Mouse (Mus musculus): Measurements from ENCODE around the gene Flt1. TPM values are rescaled to one million over a fixed set of nuclear protein-coding genes. Genes with fewer than 3 reads are reported as not detected.
A peak's percentile ranks its signal among the peaks of the same experiment; 100 is the strongest.
"Not testable (repeated sequence)": the region's sequence is repeated elsewhere in the genome, so short reads cannot be mapped to it uniquely, and the experiment has no call there.

The Flt1 gene
- total RNA-seq, 2 experiments from 2014 or later: 25.0 to 34.5 TPM

DNA sequence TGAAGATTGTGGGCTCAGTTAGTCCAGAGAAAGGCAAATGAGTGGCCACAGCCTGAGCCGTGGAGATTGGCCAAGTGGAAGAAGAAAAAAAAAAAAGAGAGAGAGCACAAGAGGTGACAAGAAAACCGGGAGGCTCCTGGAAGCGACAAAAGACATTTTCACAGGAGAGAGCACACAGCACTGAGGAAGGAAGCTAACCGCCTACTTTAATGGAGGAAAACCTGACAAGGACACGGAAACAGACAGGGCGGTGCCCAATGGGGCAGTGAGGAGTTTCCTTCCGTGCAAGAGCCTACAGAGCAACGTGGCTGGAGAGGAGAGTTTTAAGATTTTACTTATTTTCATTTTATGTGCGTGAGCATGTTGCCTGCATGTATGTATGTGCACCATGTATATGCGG lies 107.6 kb downstream of the Flt1 start:
- no peak for DNase-seq (ENCODE audit: extremely low spot score in 1 of 2, low spot score in 1 of 2)

DNA sequence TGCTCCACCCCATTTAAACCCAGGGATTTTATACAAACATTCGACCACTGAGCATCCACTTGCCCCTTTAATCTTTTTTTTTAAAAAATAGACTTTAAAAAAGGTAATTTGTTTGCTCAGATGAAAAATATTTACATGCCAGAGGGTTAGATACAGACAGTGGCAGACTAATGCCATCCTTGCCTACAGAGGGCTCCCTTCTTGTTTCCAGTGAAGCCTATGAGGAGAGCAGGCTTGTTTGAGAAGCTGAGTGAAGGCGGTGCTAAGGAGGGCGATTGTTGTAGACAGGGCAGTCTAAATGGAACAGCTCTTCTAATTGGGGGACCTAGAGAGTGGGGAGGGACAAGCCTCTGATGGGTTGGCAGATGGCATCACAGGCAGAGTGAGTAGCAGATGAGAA lies 109.4 kb downstream of the Flt1 start:
- DNase-seq (ENCODE audit: extremely low spot score in 1 of 2, low spot score in 1 of 2): no peak

DNA sequence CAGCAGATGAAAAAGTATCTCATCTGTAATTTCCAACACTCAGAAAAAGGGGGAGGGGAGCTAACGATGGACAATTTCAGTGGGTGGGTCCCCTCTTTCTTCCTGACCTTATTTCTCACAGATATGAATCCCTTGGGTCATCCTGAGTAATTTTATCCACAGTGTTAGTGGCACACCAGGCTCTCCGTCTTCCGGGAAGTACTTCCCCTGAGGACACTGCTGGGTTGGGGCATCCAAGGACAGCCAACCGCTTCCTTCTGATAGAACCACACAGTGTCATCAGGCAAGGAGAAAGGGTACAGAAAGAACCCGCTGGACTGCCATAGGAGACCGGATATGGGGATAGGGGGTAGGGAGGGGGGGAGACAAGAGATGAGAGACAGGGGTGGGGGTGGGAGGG lies 111.2 kb downstream of the Flt1 start:
- no peak for DNase-seq (ENCODE audit: extremely low spot score in 1 of 2, low spot score in 1 of 2)

- DNase-seq (ENCODE audit: extremely low spot score in 1 of 2, low spot score in 1 of 2): not testable (repeated sequence)
These were observed 114.5 kb downstream of the Flt1 start for GRCm38 (mm10) chr5:147611348-147611747.

GRCm38 (mm10) chr5:147607256-147607975 lies 118.4 kb downstream of the Flt1 start:
- no peak for DNase-seq (ENCODE audit: extremely low spot score in 1 of 2, low spot score in 1 of 2)

DNA sequence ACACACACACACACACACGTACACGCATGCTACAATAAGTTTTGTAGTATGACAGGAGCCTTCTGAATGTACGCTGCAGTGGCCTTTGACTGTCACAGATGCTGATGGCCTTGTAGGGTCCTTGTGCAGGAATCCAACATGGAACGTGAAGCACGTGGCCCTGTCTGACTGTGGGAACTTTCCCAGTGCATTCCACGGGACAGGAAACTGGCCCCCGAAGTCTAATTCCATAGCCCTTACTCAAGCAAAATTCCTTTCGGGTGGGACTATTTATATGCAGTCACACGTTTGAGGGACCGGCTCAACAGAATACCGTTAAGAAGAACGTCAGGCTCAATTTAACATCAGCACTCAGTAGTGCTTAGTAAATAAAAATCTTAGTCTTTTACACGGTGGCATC lies 119.1 kb downstream of the Flt1 start:
- no peak for DNase-seq (ENCODE audit: extremely low spot score in 1 of 2, low spot score in 1 of 2)

- no peak for DNase-seq (ENCODE audit: extremely low spot score in 1 of 2, low spot score in 1 of 2)
These were observed 124.1 kb downstream of the Flt1 start for GRCm38 (mm10) chr5:147601460-147602360.

GRCm38 (mm10) chr5:147597825-147598224 lies 128.0 kb downstream of the Flt1 start:
- DNase-seq (ENCODE audit: extremely low spot score in 1 of 2, low spot score in 1 of 2): no peak

- no peak for DNase-seq (ENCODE audit: extremely low spot score in 1 of 2, low spot score in 1 of 2)
These were observed 136.0 kb downstream of the Flt1 start for GRCm38 (mm10) chr5:147589814-147590213.

GRCm38 (mm10) chr5:147585070-147585469 lies 140.7 kb downstream of the Flt1 start:
- DNase-seq (ENCODE audit: extremely low spot score in 1 of 2, low spot score in 1 of 2): no peak

DNA sequence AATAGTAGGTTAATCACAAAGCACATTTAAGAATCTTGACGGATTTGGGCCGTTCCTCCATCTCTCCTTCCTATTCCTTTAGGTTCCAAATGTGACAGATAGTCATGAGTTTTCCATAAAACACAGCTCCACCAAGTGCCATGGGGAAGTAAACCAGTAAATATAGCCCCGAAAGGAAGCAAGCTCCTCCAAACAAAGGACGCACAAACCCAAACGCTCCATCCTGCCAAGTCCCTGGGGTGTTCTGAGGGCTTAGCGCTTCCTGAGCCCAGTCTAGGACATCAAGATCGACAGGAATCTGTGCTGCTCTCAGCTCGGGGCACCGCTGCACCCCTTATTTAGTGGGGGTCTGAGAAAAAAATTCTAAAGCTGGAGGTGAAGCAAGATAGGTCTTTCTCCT lies 141.2 kb downstream of the Flt1 start:
- no peak for DNase-seq (ENCODE audit: extremely low spot score in 1 of 2, low spot score in 1 of 2)

- peak; percentile 76 to 97 for DNase-seq (ENCODE audit: extremely low spot score in 1 of 2, low spot score in 1 of 2)
These were observed 142.0 kb downstream of the Flt1 start for GRCm38 (mm10) chr5:147583702-147584298.

DNA sequence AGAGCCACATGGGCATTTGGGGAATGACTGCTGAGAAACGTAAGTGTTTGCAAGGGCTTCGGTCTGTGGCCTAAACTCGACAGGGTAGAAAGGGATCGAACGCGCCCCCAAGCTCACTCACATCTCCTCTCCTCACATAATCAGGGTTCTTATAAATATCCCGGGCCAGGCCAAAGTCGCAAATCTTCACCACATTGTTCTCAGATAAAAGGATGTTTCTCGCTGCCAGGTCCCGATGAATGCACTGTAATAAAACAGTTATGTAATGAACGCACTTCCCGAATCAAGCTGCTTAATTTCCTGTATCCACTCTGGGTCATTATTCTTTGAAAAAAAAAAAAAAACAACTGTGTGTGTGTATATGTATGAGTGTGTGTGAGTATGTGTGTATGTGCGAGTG lies 145.6 kb downstream of the Flt1 start:
- DNase-seq (ENCODE audit: extremely low spot score in 1 of 2, low spot score in 1 of 2): no peak

DNA sequence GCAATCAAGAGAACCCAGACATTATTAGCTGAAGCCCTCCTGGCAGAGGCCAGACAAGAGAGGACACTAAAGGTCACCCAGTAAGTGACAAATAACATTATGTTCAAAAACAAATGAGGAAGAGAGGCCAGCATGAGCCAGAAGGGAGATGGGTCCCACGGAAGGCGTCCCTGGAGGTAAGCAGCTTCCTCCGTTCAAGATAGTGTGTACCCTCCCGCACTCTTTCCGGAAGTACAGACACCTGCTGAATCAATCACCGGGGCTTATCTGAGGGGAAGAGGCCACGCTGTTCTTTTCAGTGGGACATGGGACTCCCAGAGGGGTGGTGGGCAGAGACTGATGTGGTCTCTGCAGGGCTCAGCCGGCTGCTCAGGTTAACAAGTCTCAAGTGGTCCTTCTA lies 146.1 kb downstream of the Flt1 start:
- no peak for DNase-seq (ENCODE audit: extremely low spot score in 1 of 2, low spot score in 1 of 2)

DNA sequence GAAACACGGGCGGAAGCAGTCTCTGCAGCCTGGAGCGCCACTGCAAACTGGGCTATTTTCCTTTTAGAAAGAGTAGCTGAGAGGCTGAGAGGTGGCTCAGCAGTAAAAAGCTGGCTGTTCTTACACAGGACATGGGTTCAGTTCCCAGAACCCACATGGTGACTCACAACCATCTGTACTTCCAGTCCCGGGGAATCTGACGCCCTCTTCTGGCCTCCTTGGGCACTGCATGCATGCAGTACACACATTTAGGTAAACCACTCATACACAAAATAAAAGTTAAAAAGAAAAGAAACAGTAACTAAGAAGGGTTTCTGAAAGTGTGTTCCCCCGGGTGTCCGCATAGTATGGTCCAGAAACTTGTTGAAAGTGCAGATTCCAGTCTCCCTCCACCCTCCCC lies 146.7 kb downstream of the Flt1 start:
- DNase-seq (ENCODE audit: extremely low spot score in 1 of 2, low spot score in 1 of 2): no peak

DNA sequence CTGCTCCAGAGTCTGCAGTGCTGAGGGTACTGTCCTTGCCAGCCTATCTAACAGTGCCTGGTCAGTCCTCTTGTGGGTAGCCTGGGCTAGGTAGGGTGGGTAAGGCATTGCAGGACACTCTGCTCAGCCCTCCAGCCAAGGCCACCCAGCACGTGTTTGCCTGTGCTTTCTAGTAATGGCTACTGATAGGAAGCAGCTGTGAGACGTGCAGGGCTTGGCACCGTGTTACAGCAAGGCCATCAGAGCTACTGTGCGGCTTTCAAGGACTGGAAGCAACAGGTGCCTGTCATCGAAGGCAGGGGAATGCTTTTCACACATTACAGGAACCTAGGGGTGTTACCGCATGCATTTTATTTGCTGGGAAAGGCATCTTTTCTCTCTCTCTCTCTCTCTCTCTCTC lies 148.8 kb downstream of the Flt1 start:
- DNase-seq (ENCODE audit: extremely low spot score in 1 of 2, low spot score in 1 of 2): no peak

DNA sequence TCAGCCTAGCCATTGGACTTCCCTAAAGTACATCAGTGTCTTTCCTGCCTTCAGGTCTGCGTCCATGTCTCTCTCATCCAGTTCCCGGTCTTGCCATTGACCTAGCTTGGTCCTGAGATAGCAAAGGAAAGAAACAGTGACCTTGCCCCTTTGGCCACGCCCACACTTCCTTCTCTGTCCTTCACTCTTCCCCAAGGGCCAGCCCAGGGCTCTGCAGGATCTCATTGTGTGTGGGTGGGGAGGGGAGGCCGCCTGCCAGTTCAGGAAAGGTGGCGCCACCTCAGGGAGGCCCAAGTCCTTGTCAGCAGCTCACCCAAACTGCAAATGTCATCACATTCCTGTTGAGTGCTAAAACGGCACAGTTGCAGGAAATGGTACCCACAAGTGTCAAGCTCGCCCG lies 151.3 kb downstream of the Flt1 start:
- DNase-seq (ENCODE audit: extremely low spot score in 1 of 2, low spot score in 1 of 2): no peak

DNA sequence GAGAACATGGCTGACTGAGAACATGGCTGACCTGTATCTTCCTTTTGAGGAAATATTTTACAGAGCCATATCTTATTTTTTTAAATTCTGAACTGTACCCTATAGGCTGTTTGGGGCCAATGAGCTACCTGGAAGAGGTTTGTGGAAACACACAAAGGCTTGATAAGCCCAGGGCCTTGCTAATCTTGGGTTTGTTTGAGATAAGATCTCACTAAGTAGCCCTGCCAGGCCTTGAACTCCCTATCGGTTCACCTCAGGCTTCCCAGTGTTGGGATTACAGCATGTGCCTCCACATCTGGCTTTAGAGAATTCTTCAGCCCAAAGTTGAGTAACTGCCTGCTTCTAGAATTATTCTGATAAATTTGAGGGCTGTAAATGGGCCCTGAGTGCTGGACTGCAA lies 152.3 kb downstream of the Flt1 start:
- DNase-seq (ENCODE audit: extremely low spot score in 1 of 2, low spot score in 1 of 2): no peak

- no peak for DNase-seq (ENCODE audit: extremely low spot score in 1 of 2, low spot score in 1 of 2)
These were observed 153.1 kb downstream of the Flt1 start for GRCm38 (mm10) chr5:147572695-147573094.

- DNase-seq (ENCODE audit: extremely low spot score in 1 of 2, low spot score in 1 of 2): no peak
These were observed 159.5 kb downstream of the Flt1 start for GRCm38 (mm10) chr5:147566335-147566734.

GRCm38 (mm10) chr5:147565444-147565843 lies 160.4 kb downstream of the Flt1 start:
- DNase-seq (ENCODE audit: extremely low spot score in 1 of 2, low spot score in 1 of 2): no peak

Measured in layer of hippocampus, postnatal 25 days (tissue).